Mouse (Mus musculus) adrenal gland, adult 18-20 months (tissue): ENCODE data around the gene Tes. TPM values are rescaled to one million over a fixed set of nuclear protein-coding genes. Genes with fewer than 3 reads are reported as not detected.

ENCODE experiments used
- DNase-seq, 2 experiments: peaks; one replicate each; pipeline ENCODE4 v3.0.0; 2021 to 2022; ENCODE audit warnings: low spot score in 2 of 2
- total RNA-seq, 2 experiments: library from RNA; stranded (reverse); gene quantifications; 1 replicate in 1 of 2; 2 replicates in 1 of 2; pipeline ENCODE4 v1.2.3; 2021

The Tes gene
- total RNA-seq, 2 experiments from 2014 or later = 8.3 to 14.2 TPM

- DNase-seq = no peak
These were observed 86.2 kb downstream of the Tes start for GRCm38 (mm10) chr6:17151071-17151715.

- no peak for DNase-seq
These were observed 87.6 kb downstream of the Tes start for GRCm38 (mm10) chr6:17152551-17152950.

Other genes with a start within 250 kb of the Tes start
- 1 to 10 TPM in 1 of 2 experiments, under 1 TPM in 1; 0.13 to 1.1 TPM for gene Tfec, start 166.7 kb upstream of the Tes start, total RNA-seq
- gene Cav2, start 216.0 kb downstream of the Tes start, total RNA-seq = 10 to 100 TPM; 24.5 to 87.0 TPM
- gene Cav1, start 241.2 kb downstream of the Tes start, total RNA-seq = 100 to 1,000 TPM; 113 to 427 TPM